Mouse (Mus musculus) kidney, adult 9 months (tissue): ENCODE measurements around the gene March10.

Source experiments
- DNase-seq: peaks from one replicate; pipeline ENCODE4 v3.0.0; 2022

March10 gene

GRCm38 (mm10) chr11:105390290-105390689 is 66.2 kb downstream of the March10 start:
- no peak for DNase-seq

- no peak for DNase-seq
These were observed 67.9 kb downstream of the March10 start for GRCm38 (mm10) chr11:105388636-105389035.

GRCm38 (mm10) chr11:105385266-105385665 is 71.3 kb downstream of the March10 start:
- no peak for DNase-seq

GRCm38 (mm10) chr11:105375821-105376235 is 80.7 kb downstream of the March10 start:
- peak; percentile 44 for DNase-seq

GRCm38 (mm10) chr11:105374526-105375175 is 81.9 kb downstream of the March10 start:
- DNase-seq: no peak

GRCm38 (mm10) chr11:105373881-105374280 is 82.7 kb downstream of the March10 start:
- DNase-seq: peak; percentile 62

- DNase-seq: peak; percentile 80
These were observed 84.7 kb downstream of the March10 start for GRCm38 (mm10) chr11:105371818-105372217.

GRCm38 (mm10) chr11:105369526-105370386 is 86.8 kb downstream of the March10 start:
- peak; percentile 35 for DNase-seq

GRCm38 (mm10) chr11:105368833-105369232 is 87.7 kb downstream of the March10 start:
- DNase-seq: no peak

GRCm38 (mm10) chr11:105367163-105367562 is 89.4 kb downstream of the March10 start:
- DNase-seq: no peak

- no peak for DNase-seq
These were observed 90.5 kb downstream of the March10 start for GRCm38 (mm10) chr11:105366051-105366450.

- DNase-seq: no peak
These were observed 90.9 kb downstream of the March10 start for GRCm38 (mm10) chr11:105365611-105366010.

- peak; percentile 40 for DNase-seq
These were observed 92.0 kb downstream of the March10 start for GRCm38 (mm10) chr11:105364386-105365065.

- DNase-seq: peak; percentile 66
These were observed 92.7 kb downstream of the March10 start for GRCm38 (mm10) chr11:105363598-105364385.

- DNase-seq: peak; percentile 79
These were observed 93.5 kb downstream of the March10 start for GRCm38 (mm10) chr11:105362946-105363597.

- DNase-seq: no peak
These were observed 94.3 kb downstream of the March10 start for GRCm38 (mm10) chr11:105362041-105362765.

- DNase-seq: no peak
These were observed 100.2 kb downstream of the March10 start for GRCm38 (mm10) chr11:105356301-105356700.

- DNase-seq: no peak
These were observed 102.6 kb downstream of the March10 start for GRCm38 (mm10) chr11:105353891-105354280.

GRCm38 (mm10) chr11:105352954-105353890 is 103.3 kb downstream of the March10 start:
- peak; percentile 93 for DNase-seq

- DNase-seq: peak; percentile 44
These were observed 104.4 kb downstream of the March10 start for GRCm38 (mm10) chr11:105352152-105352551.
